Mouse (Mus musculus): ENCODE data around the gene Bcl2l11. TPM values are rescaled to one million over a fixed set of nuclear protein-coding genes. Genes with fewer than 3 reads are reported as not detected.
"Not testable (repeated sequence)": the region's sequence is repeated elsewhere in the genome, so short reads cannot be mapped to it uniquely, and the experiment has no call there.

The Bcl2l11 gene
- total RNA-seq, 2 experiments from 2014 or later: 8.4 to 9.1 TPM

DNA sequence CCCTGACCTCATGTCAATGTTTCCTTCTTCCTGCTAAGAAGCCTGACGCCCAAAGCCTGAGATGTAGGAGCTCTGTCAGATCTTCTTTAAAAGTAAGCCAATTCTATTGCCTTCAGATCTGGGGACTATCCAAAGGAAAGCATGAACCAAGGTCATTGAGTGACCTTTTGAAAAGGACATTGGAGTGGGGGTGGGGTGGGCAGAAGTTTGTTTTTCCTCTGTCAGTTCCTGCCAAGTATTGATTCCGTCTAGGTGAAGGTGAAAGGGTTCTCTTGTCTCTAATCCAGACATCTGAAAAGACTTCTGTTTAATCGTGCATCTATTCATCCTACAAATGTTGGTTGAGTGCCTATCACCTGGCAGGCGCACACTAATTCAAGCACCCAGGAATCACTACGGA, 43.6 kb downstream of the Bcl2l11 start:
- no peak for DNase-seq (ENCODE audit: extremely low spot score in 1 of 2, low spot score in 2 of 2)
- no peak overlapping the region for H3K27ac ChIP-seq
- TF ChIP-seq CTCF (IDR thresholded peaks at IDR 0.05): no peak
- intact Hi-C loops (cut with DNase I): no loop called here
- no peak overlapping the region for H3K4me3 ChIP-seq

GRCm38 (mm10) chr2:128169972-128170371, 44.1 kb downstream of the Bcl2l11 start:
- TF ChIP-seq CTCF (IDR thresholded peaks at IDR 0.05): no peak
- no peak for DNase-seq (ENCODE audit: extremely low spot score in 1 of 2, low spot score in 2 of 2)
- no peak overlapping the region for H3K4me3 ChIP-seq
- no peak overlapping the region for H3K27ac ChIP-seq
- intact Hi-C loops (cut with DNase I): no loop called here

GRCm38 (mm10) chr2:128170614-128171013, 44.8 kb downstream of the Bcl2l11 start:
- intact Hi-C loops (cut with DNase I): no loop called here
- DNase-seq (ENCODE audit: extremely low spot score in 1 of 2, low spot score in 2 of 2): no peak
- TF ChIP-seq CTCF (IDR thresholded peaks at IDR 0.05): no peak
- no peak overlapping the region for H3K27ac ChIP-seq
- no peak overlapping the region for H3K4me3 ChIP-seq

- H3K27ac ChIP-seq: no peak overlapping the region
- H3K4me3 ChIP-seq: no peak overlapping the region
- DNase-seq (ENCODE audit: extremely low spot score in 1 of 2, low spot score in 2 of 2): peak in 1 of 2 experiments; percentile 35
- intact Hi-C loops (cut with DNase I): no loop called here
- no peak for TF ChIP-seq CTCF (IDR thresholded peaks at IDR 0.05)
Measured at GRCm38 (mm10) chr2:128172266-128172665, 46.4 kb downstream of the Bcl2l11 start.

DNA sequence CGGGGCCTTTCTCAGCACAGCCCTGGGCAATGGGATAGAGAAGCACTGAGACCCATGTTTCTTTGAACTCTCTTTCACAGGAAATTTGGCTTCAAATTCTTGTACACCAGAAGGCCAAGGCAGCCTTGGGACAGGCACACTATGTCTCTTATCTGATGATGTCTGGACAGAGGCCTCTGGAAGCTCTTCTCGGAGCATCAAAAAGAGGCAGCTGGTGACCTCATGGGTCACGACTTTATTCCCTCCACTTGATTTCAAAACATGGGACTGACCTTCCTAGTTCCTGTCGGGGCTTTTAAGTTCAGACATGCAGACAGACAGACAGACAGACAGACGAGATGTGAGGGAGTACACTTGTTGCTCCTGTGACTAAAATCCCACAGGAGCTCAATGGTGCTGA, 48.3 kb downstream of the Bcl2l11 start:
- no peak overlapping the region for H3K27ac ChIP-seq
- no peak for TF ChIP-seq CTCF (IDR thresholded peaks at IDR 0.05)

DNA sequence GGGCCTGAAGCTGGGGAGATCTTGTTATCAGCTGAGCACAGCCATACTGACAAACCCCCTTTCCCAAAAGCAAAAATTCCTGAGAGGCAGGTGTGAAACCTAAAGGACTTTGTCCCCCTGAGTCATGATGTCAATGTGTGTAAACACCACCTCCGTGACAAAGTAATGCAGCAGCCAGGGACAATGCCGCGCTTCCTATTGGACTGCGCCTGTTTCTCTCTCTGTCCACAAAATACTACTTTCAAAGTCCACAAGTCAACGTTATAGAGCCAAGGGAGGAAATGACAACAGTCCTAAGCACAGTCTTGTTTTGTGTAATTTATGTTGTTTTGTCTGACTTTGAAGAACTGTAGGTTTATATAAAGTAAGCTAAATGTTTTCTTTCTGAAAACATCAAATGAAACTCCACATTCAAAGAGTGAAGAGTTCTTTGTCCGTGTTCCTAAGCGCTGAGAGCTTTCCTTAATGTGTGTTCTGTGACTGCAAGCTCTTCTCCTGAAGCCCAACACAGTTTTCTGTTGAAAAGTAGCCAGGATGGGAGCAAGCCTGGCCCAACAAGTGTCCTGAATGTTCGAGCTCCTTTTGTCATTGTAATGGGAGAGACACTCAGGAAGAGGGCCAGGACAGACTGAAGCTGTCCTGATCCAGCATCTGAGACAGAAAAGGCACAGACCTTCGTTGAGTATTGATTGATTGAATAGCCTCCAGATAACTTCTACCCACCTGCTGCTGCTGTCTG, 48.9 kb downstream of the Bcl2l11 start:
- Histone ChIP-seq H3K4me3 (no peak overlapping the region), H3K27ac (no peak overlapping the region)
- intact Hi-C loops (cut with DNase I): no loop called here
- TF ChIP-seq CTCF (IDR thresholded peaks at IDR 0.05): no peak
- DNase-seq (ENCODE audit: extremely low spot score in 1 of 2, low spot score in 2 of 2): no peak

More for the DNA sequence above, 48.3 kb downstream of the Bcl2l11 start:
- no peak overlapping the region for H3K4me3 ChIP-seq
- intact Hi-C loops (cut with DNase I): no loop called here
- DNase-seq (ENCODE audit: extremely low spot score in 1 of 2, low spot score in 2 of 2): no peak

- no peak overlapping the region for H3K27ac ChIP-seq
- no peak for TF ChIP-seq CTCF (IDR thresholded peaks at IDR 0.05)
- DNase-seq (ENCODE audit: extremely low spot score in 1 of 2, low spot score in 2 of 2): no peak
- no peak overlapping the region for H3K4me3 ChIP-seq
- intact Hi-C loops (cut with DNase I): no loop called here
Measured at GRCm38 (mm10) chr2:128175625-128176024, 49.8 kb downstream of the Bcl2l11 start.

- Histone ChIP-seq H3K27ac (no peak overlapping the region), H3K4me3 (no peak overlapping the region)
- no peak for TF ChIP-seq CTCF (IDR thresholded peaks at IDR 0.05)
- intact Hi-C loops (cut with DNase I): no loop called here
- no peak for DNase-seq (ENCODE audit: extremely low spot score in 1 of 2, low spot score in 2 of 2)
Measured at GRCm38 (mm10) chr2:128176391-128177044, 50.7 kb downstream of the Bcl2l11 start.

DNA sequence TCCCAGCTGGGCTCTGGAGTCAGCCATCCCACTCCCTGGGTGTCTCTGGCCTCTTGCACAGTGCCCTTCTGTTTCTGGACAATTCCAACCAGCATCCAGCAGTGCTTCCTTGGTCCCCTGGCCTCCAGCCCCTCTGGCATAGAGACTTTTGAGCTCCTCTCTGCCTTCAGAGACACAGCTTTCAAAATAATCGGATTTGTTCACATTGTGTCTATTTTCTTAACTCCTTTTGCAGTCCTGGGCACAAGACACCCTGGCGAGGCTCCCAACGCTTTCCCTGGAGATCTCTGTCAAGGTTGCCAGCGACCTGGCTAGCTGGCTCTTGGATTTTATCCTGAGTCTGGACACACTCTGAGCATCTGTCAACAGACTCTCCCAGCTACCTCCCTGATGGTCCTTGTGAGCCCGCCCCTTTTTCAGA, 51.4 kb downstream of the Bcl2l11 start:
- no peak overlapping the region for H3K4me3 ChIP-seq
- intact Hi-C loops (cut with DNase I): no loop called here
- TF ChIP-seq CTCF (IDR thresholded peaks at IDR 0.05): no peak
- no peak for DNase-seq (ENCODE audit: extremely low spot score in 1 of 2, low spot score in 2 of 2)
- H3K27ac ChIP-seq: no peak overlapping the region

GRCm38 (mm10) chr2:128179126-128179807, 53.4 kb downstream of the Bcl2l11 start:
- H3K27ac ChIP-seq: no peak overlapping the region
- DNase-seq (ENCODE audit: extremely low spot score in 1 of 2, low spot score in 2 of 2): no peak
- intact Hi-C loops (cut with DNase I): no loop called here
- TF ChIP-seq CTCF (IDR thresholded peaks at IDR 0.05): no peak
- no peak overlapping the region for H3K4me3 ChIP-seq

DNA sequence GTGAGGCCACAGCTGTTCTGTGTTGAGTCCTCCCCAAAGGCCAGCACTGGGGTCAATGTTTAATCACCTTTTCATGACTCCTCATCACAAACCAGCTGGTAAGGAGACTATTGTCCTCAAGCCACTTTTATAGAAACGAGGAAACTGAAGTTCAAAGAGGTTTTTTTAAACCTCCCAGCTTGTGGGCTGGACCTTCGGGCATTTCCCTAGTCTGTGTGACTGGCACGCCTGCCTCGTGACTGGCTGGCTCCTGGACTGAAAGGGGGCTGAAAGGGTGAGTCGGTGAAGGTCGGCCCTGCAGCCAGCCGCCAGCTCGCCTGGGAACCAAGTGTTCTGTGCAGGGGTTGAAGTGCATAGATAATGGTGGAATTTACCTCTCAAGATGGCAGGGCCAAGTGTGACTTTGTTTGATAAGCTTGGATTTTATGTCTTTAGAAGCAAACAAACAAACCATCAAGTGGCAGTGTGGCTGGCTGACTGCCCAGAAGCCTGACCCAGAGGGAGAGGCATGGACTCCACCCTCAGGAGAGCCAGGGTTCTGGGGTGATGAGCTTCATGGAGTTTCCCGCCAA, 54.1 kb downstream of the Bcl2l11 start:
- DNase-seq (ENCODE audit: extremely low spot score in 1 of 2, low spot score in 2 of 2): no peak
- no peak overlapping the region for H3K4me3 ChIP-seq
- no peak overlapping the region for H3K27ac ChIP-seq
- no peak for TF ChIP-seq CTCF (IDR thresholded peaks at IDR 0.05)
- intact Hi-C loops (cut with DNase I): no loop called here

DNA sequence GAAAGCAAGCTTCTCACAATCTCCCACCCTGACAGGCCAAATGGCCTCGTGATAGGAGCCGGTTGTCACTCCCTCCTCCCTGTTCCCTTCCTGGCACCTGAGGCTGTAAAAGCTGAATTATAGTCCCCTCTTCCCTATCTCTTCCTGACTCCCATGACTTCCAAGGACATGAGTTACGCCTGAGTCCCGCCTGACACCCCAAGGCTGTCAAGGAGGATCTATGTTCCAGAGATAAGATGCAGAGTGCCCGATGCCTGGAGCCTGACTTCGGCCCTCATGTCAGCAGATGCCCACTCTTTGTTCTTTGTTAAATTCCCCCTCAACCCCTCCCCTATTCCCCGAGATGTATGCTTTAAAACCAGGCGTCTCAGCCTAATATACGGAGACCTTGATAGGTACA, 56.3 kb downstream of the Bcl2l11 start:
- H3K27ac ChIP-seq; intact Hi-C loops (cut with DNase I); DNase-seq (ENCODE audit: extremely low spot score in 1 of 2, low spot score in 2 of 2); H3K4me3 ChIP-seq: not testable (repeated sequence)

Data from left cerebral cortex, adult 2 months (tissue).